9 mouse cellular contexts compared by ENCODE assay signal in the genomic region with DNA sequence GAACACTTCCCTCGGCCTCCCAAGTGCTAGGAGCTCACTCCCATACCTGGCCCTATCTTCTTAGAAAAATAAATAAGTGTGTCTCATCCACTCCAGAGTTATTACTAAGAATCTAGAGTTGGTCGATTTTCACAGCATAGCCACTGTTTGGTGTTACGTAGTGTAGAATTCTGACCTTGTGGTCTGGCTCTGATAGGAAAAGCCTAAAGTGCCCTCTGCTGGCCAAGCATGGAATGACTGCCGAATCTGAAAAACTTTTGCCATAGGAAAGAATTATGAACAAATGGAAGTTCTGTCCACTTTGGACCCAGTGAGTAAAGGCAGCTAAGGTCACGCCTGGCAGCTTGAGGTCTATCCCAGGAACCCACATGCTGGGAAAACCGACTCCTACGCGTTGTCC. TPM values are rescaled to one million over a fixed set of nuclear protein-coding genes. Genes with fewer than 3 reads are reported as not detected.
DNase-seq lines count a peak whose midpoint lies in the region; ATAC-seq lines count a peak whose summit lies in the region.
"Had no signal": no experiment of that assay in that cellular context is flagged by ENCODE, and none has a peak within 500 bp of the region (broad histone marks: within the 10 kb centered on the region; RNA-seq: fewer than 3 reads in every experiment).

No protein-coding gene starts in this region.

- H3K4me2 ChIP-seq in kidney, embryonic 15.5 days, result no peak overlapping the region
- no peak overlapping the region for H3K4me2 ChIP-seq in embryonic facial prominence, embryonic 14.5 days (ENCODE audit: low read depth, low read length)
- H3K4me2 ChIP-seq: embryonic facial prominence, embryonic 15.5 days had no signal

- intact Hi-C loops in left cerebral cortex, postnatal 25 days (cut with DNase I), result loop anchor here (1.0 to 5.0 kb wide), 3 partner anchors 62 to 115 kb away; no protein-coding TSS in a partner anchor

- H3K9ac ChIP-seq in kidney, embryonic 15.5 days, result no peak overlapping the region
- no peak overlapping the region for H3K9ac ChIP-seq in embryonic facial prominence, embryonic 14.5 days (ENCODE audit: low read depth, low read length)
- H3K9ac ChIP-seq: embryonic facial prominence, embryonic 15.5 days had no signal

- H3K4me3 ChIP-seq in kidney, embryonic 15.5 days (replicated peaks), result no peak overlapping the region
- no peak overlapping the region for H3K4me3 ChIP-seq in embryonic facial prominence, embryonic 14.5 days (ENCODE audit: low read depth, low read length)
- H3K4me3 ChIP-seq: embryonic facial prominence, embryonic 15.5 days had no signal

- H3K27me3 ChIP-seq in kidney, embryonic 15.5 days, result no peaks in the 10 kb centered on the region
- no peaks in the 10 kb centered on the region for H3K27me3 ChIP-seq in embryonic facial prominence, embryonic 14.5 days (replicated peaks; ENCODE audit: control insufficient read depth, insufficient read depth, low read length)
- H3K27me3 ChIP-seq: embryonic facial prominence, embryonic 15.5 days had no signal

- 26% methylated on average over 8 of the region's 8 CpGs for WGBS in kidney, embryonic 15.5 days
- 23% methylated on average over 8 of the region's 8 CpGs for WGBS in embryonic facial prominence, embryonic 14.5 days

- peak; percentile 59 for DNase-seq in kidney, adult 11 months
- peak; percentile 80 for DNase-seq in adrenal gland, postnatal 25 days
- peak; percentile 75 for DNase-seq in embryonic facial prominence, embryonic 14.5 days (ENCODE audit: low spot score)
- peak; percentile 88 for DNase-seq in heart, postnatal 4 days
- peak; percentile 72 to 80 for DNase-seq in left cerebral cortex, postnatal 25 days (ENCODE audit: low spot score in 2 of 2)
- peak; percentile 61 for DNase-seq in thymus, postnatal 0 days (ENCODE audit: low spot score)

- no peaks in the 10 kb centered on the region for H3K9me3 ChIP-seq in kidney, embryonic 15.5 days (replicated peaks)
- no peaks in the 10 kb centered on the region for H3K9me3 ChIP-seq in embryonic facial prominence, embryonic 14.5 days (ENCODE audit: control insufficient read depth, low read length)
- H3K9me3 ChIP-seq: embryonic facial prominence, embryonic 15.5 days had no signal

- no peak for ATAC-seq in kidney, embryonic 15.5 days (replicated peaks; ENCODE audit: low FRiP score)
- ATAC-seq in embryonic facial prominence, embryonic 14.5 days (ENCODE audit: low read depth), result no peak
- peak; percentile 69 for ATAC-seq in neutrophil, adult 5-6 weeks (ENCODE audit: extremely low read depth, insufficient number of reproducible peaks, low FRiP score, poor library complexity, severe bottlenecking)

- H3K27ac ChIP-seq in kidney, embryonic 15.5 days, result no peak overlapping the region
- no peak overlapping the region for H3K27ac ChIP-seq in embryonic facial prominence, embryonic 14.5 days (replicated peaks; ENCODE audit: low read depth, low read length)
- H3K27ac ChIP-seq: embryonic facial prominence, embryonic 15.5 days had no signal

- H3K4me1 ChIP-seq in kidney, embryonic 15.5 days, result peaks cover 8% of the 10 kb centered on the region
- peaks cover 7% of the 10 kb centered on the region; the same call in 1 of the 2 replicates for H3K4me1 ChIP-seq in embryonic facial prominence, embryonic 14.5 days (ENCODE audit: control insufficient read depth, insufficient read depth, low read length)

- H3K36me3 ChIP-seq in kidney, embryonic 15.5 days, result peaks cover 19% of the 10 kb centered on the region
- H3K36me3 ChIP-seq in embryonic facial prominence, embryonic 14.5 days (ENCODE audit: control insufficient read depth, insufficient read depth, low read length), result 0 out of 2 replicates have a peak, but pooled peaks cover 8% of the 10 kb centered on the region

RNA-seq across cellular contexts. Expression of a gene that starts 5.3 kb away (rescaled TPM):
- polyA plus RNA-seq in kidney, embryonic 15.5 days (2015; fragmentation: Nextera tagmentation; extraction: Ambion mirVana), result 4.7 and 5.0 TPM in 2 replicates
- total RNA-seq in adrenal gland, postnatal 25 days (2021), result 18.1 and 21.6 TPM in 2 replicates
- 5.8 and 6.5 TPM in 2 replicates for polyA plus RNA-seq in embryonic facial prominence, embryonic 14.5 days (2014; fragmentation: Nextera tagmentation; extraction: Ambion mirVana)
- total RNA-seq in heart, postnatal 4 days (2021), result 1 to 10 TPM; 4.4 to 4.6 TPM
- total RNA-seq in left cerebral cortex, postnatal 25 days (2021), result 10 to 100 TPM; 10.3 to 11.8 TPM
- total RNA-seq in neutrophil, adult 5-6 weeks (2017), result 3.0 and 5.3 TPM in 2 replicates
- 4.2 TPM in 2 replicates for polyA plus RNA-seq in thymus, postnatal 0 days (2015; fragmentation: Nextera tagmentation; extraction: Ambion mirVana)

RNA-seq across cellular contexts. Expression of a gene that starts 32.2 kb away (rescaled TPM):
- polyA plus RNA-seq in kidney, embryonic 15.5 days (2015; fragmentation: Nextera tagmentation; extraction: Ambion mirVana), result 30.0 and 32.1 TPM in 2 replicates
- total RNA-seq in adrenal gland, postnatal 25 days (2021), result 37.2 and 47.9 TPM in 2 replicates
- 22.5 and 24.4 TPM in 2 replicates for polyA plus RNA-seq in embryonic facial prominence, embryonic 14.5 days (2014; fragmentation: Nextera tagmentation; extraction: Ambion mirVana)
- total RNA-seq in heart, postnatal 4 days (2021), result 10 to 100 TPM; 19.4 to 23.5 TPM
- 10 to 100 TPM; 55.8 to 57.4 TPM for total RNA-seq in left cerebral cortex, postnatal 25 days (2021)
- total RNA-seq in neutrophil, adult 5-6 weeks (2017), result 52.1 and 58.2 TPM in 2 replicates
- 20.7 and 20.8 TPM in 2 replicates for polyA plus RNA-seq in thymus, postnatal 0 days (2015; fragmentation: Nextera tagmentation; extraction: Ambion mirVana)
